Mouse (Mus musculus): ENCODE measurements around the gene Zfp180. TPM values are rescaled to one million over a fixed set of nuclear protein-coding genes. Genes with fewer than 3 reads are reported as not detected.
A peak's percentile ranks its signal among the peaks of the same experiment; 100 is the strongest.
"Not testable (repeated sequence)": the region's sequence is repeated elsewhere in the genome, so short reads cannot be mapped to it uniquely, and the experiment has no call there.

Zfp180 gene
- polyA plus RNA-seq (2012; rRNA removed) (24.0 and 24.4 TPM in 2 replicates), polyA plus RNA-seq (2014; fragmentation: Nextera tagmentation; extraction: Ambion mirVana) (19.6 and 21.9 TPM in 2 replicates)

- Histone ChIP-seq H3K4me1 (ENCODE audit: control insufficient read depth, insufficient read depth, low read length) (peaks cover 9% of the 10 kb centered on the region), H3K36me3 (ENCODE audit: control insufficient read depth, insufficient read depth, low read length) (peaks cover 10% of the 10 kb centered on the region), H3K9me3 (ENCODE audit: control insufficient read depth, low read length) (peaks cover 4% of the 10 kb centered on the region; the same call in 1 of the 2 replicates), H3K4me3 (replicated peaks; ENCODE audit: low read length) (peak within 1 kb of the TSS; percentile 67), H3K27ac (replicated peaks; ENCODE audit: low read depth, low read length) (peak within 1 kb of the TSS; percentile 83), H3K4me2 (replicated peaks; ENCODE audit: low read depth, low read length, severe bottlenecking) (peak within 1 kb of the TSS; percentile 87), H3K9ac (ENCODE audit: low read depth, low read length, severe bottlenecking) (peak within 1 kb of the TSS; percentile 64), H3K27me3 (ENCODE audit: control insufficient read depth, insufficient read depth, low read length) (no peaks in the 10 kb centered on the region)
- DNase-seq (ENCODE audit: low spot score) (peak; percentile 99), ATAC-seq (ENCODE audit: low FRiP score, low read depth) (peak; percentile 99)
- peak; percentile 31; the same call in 1 of the 2 replicates for TF ChIP-seq POLR2A (IDR thresholded peaks at IDR 0.05; ENCODE audit: borderline replicate concordance, extremely low read depth, insufficient read depth, insufficient read length)
- 23% methylated on average over 44 of the region's 44 CpGs for WGBS
These were observed at the start of gene Zfp180 for GRCm38 (mm10) chr7:24081634-24082431. Zfp180 (plus strand) TSS chr7:24081924.

- Histone ChIP-seq H3K4me1 (ENCODE audit: control insufficient read depth, insufficient read depth, low read length) (no peaks in the 10 kb centered on the region), H3K9ac (ENCODE audit: low read depth, low read length, severe bottlenecking) (no peak within 1 kb of the TSS), H3K27ac (replicated peaks; ENCODE audit: low read depth, low read length) (no peak within 1 kb of the TSS), H3K4me3 (replicated peaks; ENCODE audit: low read length) (no peak within 1 kb of the TSS), H3K9me3 (ENCODE audit: control insufficient read depth, low read length) (no peaks in the 10 kb centered on the region), H3K27me3 (ENCODE audit: control insufficient read depth, insufficient read depth, low read length) (no peaks in the 10 kb centered on the region), H3K36me3 (ENCODE audit: control insufficient read depth, insufficient read depth, low read length) (no peaks in the 10 kb centered on the region), H3K4me2 (replicated peaks; ENCODE audit: low read depth, low read length, severe bottlenecking) (no peak within 1 kb of the TSS)
- WGBS, result 78% methylated on average over 4 of the region's 4 CpGs
- ATAC-seq (ENCODE audit: low FRiP score, low read depth), result no peak
- no peak for TF ChIP-seq POLR2A (IDR thresholded peaks at IDR 0.05; ENCODE audit: borderline replicate concordance, extremely low read depth, insufficient read depth, insufficient read length)
- DNase-seq (ENCODE audit: low spot score), result no peak
These were observed 28.9 kb upstream of the Zfp180 start, which contains the start of gene Vmn1r183 for GRCm38 (mm10) chr7:24052660-24053304. Vmn1r183 (plus strand) TSS chr7:24053254.

- H3K4me1 ChIP-seq (ENCODE audit: control insufficient read depth, insufficient read depth, low read length), result not testable (repeated sequence)
These were observed 7.3 kb upstream of the Zfp180 start for GRCm38 (mm10) chr7:24074424-24074823.

GRCm38 (mm10) chr7:24082457-24083235 is 922 bp downstream of the Zfp180 start:
- WGBS, result 53% methylated on average over 15 of the region's 15 CpGs
- H3K9ac ChIP-seq (ENCODE audit: low read depth, low read length, severe bottlenecking), result peak overlapping the region; percentile 64
- H3K27ac ChIP-seq (replicated peaks; ENCODE audit: low read depth, low read length), result peak overlapping the region; percentile 83
- no peak for ATAC-seq (ENCODE audit: low FRiP score, low read depth)
- H3K9me3 ChIP-seq (ENCODE audit: control insufficient read depth, low read length), result peaks cover 4% of the 10 kb centered on the region; the same call in 1 of the 2 replicates
- peaks cover 9% of the 10 kb centered on the region for H3K4me1 ChIP-seq (ENCODE audit: control insufficient read depth, insufficient read depth, low read length)
- no peaks in the 10 kb centered on the region for H3K27me3 ChIP-seq (ENCODE audit: control insufficient read depth, insufficient read depth, low read length)
- peaks cover 16% of the 10 kb centered on the region for H3K36me3 ChIP-seq (ENCODE audit: control insufficient read depth, insufficient read depth, low read length)
- no peak for DNase-seq (ENCODE audit: low spot score)
- H3K4me3 ChIP-seq (replicated peaks; ENCODE audit: low read length), result peak overlapping the region; percentile 67
- no peak for TF ChIP-seq POLR2A (IDR thresholded peaks at IDR 0.05; ENCODE audit: borderline replicate concordance, extremely low read depth, insufficient read depth, insufficient read length)
- peak overlapping the region; percentile 87 for H3K4me2 ChIP-seq (replicated peaks; ENCODE audit: low read depth, low read length, severe bottlenecking)

More at GRCm38 (mm10) chr7:24074424-24074823, 7.3 kb upstream of the Zfp180 start:
- not testable (repeated sequence) for H3K4me2 ChIP-seq (replicated peaks; ENCODE audit: low read depth, low read length, severe bottlenecking); H3K9ac ChIP-seq (ENCODE audit: low read depth, low read length, severe bottlenecking); H3K27ac ChIP-seq (replicated peaks; ENCODE audit: low read depth, low read length); H3K36me3 ChIP-seq (ENCODE audit: control insufficient read depth, insufficient read depth, low read length); H3K4me3 ChIP-seq (replicated peaks; ENCODE audit: low read length); DNase-seq (ENCODE audit: low spot score); H3K27me3 ChIP-seq (ENCODE audit: control insufficient read depth, insufficient read depth, low read length); H3K9me3 ChIP-seq (ENCODE audit: control insufficient read depth, low read length); ATAC-seq (ENCODE audit: low FRiP score, low read depth)
- WGBS, result 35% methylated on average over 1 of the region's 1 CpGs

GRCm38 (mm10) chr7:24086871-24087270 is 5.1 kb downstream of the Zfp180 start:
- H3K4me1 ChIP-seq (ENCODE audit: control insufficient read depth, insufficient read depth, low read length), result peaks cover 9% of the 10 kb centered on the region
- H3K27ac ChIP-seq (replicated peaks; ENCODE audit: low read depth, low read length), result no peak overlapping the region
- peaks cover 2% of the 10 kb centered on the region; the same call in 1 of the 2 replicates for H3K9me3 ChIP-seq (ENCODE audit: control insufficient read depth, low read length)
- no peaks in the 10 kb centered on the region for H3K27me3 ChIP-seq (ENCODE audit: control insufficient read depth, insufficient read depth, low read length)
- H3K4me3 ChIP-seq (replicated peaks; ENCODE audit: low read length), result no peak overlapping the region
- no peak overlapping the region for H3K4me2 ChIP-seq (replicated peaks; ENCODE audit: low read depth, low read length, severe bottlenecking)
- no peak for ATAC-seq (ENCODE audit: low FRiP score, low read depth)
- WGBS, result 96% methylated on average over 4 of the region's 4 CpGs
- H3K9ac ChIP-seq (ENCODE audit: low read depth, low read length, severe bottlenecking), result no peak overlapping the region
- no peak for TF ChIP-seq POLR2A (IDR thresholded peaks at IDR 0.05; ENCODE audit: borderline replicate concordance, extremely low read depth, insufficient read depth, insufficient read length)
- peaks cover 16% of the 10 kb centered on the region for H3K36me3 ChIP-seq (ENCODE audit: control insufficient read depth, insufficient read depth, low read length)
- DNase-seq (ENCODE audit: low spot score), result no peak

All from limb, embryonic 14.5 days (tissue).